Mouse (Mus musculus) B cell, adult 2 months (primary cell): Measurements from ENCODE around the gene Ifitm5.
A peak's percentile ranks its signal among the peaks of the same experiment; 100 is the strongest.

ENCODE experiments used
- DNase-seq, 2 experiments: peaks; one replicate each; pipeline ENCODE4 v3.0.0; 2022

Ifitm5 gene

DNA sequence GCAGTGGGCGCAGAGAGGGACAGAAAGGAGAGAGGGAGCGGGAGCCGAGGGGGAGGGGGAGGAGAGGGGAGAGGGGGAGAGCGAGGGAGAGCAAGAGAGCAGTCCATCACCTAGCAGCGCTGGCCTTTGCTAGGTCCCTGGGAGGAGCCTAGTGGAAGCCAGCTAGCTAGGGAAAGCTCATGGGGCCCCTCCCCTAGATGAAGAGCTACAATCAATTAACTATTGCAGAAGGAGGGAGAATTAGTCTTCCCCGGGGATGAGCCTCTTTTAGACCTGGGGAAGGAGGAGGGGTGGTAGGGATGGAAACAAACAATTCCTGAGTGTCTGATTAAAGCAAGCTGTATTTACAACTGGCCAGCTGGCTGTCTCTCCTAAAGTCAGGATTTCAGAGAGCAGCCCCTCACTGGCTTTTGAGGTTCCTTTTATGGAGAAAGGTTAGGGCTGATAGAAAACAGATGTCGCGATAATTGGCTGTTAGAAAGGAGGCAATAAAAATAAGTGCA, 10.4 kb downstream of the Ifitm5 start:
- DNase-seq, result no peak

DNA sequence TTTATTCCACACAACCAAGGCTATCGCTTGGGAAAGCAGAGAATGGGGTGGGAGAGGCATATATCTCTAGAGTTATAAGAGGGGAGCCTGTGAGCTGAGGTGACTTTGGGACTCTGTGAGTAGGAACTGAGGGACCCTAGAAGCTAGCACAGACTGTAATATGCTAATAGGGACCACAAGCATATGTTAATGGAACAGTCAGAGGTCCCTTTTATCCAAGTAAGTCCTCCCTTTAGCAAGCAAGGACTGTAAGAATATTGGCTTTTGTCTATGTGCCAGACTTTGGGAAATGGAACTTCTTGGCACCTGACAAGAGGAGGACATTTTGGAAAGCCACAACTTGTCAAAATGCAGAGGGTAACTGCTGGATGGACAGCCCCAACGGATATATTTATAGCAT, 11.2 kb downstream of the Ifitm5 start:
- DNase-seq, result no peak

DNA sequence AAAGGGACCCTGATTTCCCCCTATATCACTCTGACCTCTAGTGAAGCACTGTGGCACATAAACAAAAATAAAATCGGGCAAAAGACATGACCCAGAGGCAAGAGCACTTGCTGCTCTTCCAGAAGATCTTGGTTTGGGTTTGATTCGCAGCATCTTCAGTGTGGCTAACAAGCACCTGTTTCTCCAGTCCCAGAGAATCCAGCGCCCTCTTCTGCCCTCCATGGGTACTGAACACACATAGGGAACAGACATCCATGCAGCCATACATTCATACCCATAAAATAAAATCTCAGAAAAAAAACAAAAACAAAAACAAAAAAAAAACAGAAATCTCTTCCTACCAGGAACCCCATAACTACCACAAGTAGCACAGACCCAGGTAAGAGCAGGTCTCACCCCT, 11.7 kb downstream of the Ifitm5 start:
- DNase-seq, result no peak

DNA sequence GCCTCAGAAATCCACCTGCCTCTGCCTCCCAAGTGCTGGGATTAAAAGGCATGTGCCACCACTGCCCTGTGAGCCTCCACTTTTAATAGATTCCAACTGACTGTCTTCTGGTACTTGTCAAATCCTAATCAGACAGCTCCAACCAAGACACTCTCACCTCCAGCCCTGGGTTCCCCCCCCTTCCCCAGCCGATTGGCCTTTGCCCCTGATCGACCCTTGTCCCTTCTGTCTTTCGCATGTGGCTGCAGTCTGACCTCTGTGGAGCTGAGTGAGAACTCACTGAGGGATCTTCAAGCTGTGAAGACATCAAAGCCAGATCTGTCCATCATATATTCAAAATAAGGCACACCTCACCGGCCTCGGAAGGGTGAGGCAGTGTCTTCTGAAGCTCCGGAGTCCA, 22.9 kb downstream of the Ifitm5 start:
- no peak for DNase-seq

DNA sequence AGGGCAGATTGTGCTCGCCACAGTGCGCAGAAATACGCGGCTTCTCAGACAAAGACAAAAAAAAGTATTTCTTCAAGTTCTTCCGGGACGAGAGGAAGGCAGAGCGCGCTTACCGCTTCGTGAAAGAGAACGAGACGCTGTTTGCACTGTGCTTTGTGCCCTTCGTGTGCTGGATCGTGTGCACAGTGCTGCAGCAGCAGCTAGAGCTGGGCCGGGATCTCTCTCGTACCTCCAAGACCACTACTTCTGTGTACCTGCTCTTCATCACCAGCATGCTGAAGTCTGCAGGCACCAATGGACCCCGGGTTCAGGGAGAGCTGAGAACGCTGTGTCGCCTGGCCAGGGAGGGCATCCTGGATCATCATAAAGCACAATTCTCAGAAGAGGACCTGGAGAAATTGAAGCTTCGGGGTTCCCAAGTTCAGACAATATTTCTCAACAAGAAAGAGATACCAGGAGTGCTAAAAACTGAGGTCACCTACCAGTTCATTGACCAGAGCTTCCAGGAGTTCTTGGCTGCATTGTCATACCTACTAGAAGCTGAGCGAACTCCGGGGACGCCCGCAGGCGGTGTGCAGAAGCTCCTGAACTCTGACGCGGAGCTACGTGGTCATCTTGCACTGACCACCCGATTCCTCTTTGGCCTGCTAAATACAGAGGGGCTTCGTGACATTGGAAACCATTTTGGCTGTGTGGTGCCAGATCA, 26.9 kb downstream of the Ifitm5 start:
- DNase-seq, result no peak

DNA sequence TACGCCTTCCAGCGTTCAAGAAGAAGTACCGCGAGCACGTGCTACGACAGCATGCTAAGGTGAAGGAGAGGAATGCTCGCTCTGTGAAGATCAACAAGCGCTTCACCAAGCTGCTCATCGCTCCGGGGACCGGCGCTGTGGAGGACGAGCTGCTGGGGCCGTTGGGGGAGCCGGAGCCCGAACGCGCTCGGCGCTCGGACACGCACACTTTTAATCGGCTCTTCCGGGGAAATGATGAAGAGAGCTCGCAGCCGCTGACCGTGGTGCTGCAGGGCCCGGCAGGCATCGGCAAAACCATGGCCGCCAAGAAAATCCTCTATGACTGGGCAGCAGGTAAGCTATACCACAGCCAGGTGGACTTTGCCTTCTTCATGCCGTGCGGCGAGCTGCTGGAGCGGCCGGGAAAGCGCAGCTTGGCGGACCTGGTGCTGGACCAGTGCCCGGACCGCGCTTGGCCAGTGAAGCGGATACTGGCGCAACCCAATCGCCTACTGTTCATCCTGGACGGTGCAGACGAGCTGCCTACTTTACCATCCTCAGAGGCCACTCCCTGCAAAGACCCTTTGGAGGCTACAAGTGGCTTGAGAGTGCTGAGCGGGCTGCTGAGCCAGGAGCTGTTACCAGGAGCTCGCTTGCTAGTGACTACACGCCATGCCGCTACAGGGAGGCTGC, 27.6 kb downstream of the Ifitm5 start:
- DNase-seq, result peak in 1 of 2 experiments; percentile 31

DNA sequence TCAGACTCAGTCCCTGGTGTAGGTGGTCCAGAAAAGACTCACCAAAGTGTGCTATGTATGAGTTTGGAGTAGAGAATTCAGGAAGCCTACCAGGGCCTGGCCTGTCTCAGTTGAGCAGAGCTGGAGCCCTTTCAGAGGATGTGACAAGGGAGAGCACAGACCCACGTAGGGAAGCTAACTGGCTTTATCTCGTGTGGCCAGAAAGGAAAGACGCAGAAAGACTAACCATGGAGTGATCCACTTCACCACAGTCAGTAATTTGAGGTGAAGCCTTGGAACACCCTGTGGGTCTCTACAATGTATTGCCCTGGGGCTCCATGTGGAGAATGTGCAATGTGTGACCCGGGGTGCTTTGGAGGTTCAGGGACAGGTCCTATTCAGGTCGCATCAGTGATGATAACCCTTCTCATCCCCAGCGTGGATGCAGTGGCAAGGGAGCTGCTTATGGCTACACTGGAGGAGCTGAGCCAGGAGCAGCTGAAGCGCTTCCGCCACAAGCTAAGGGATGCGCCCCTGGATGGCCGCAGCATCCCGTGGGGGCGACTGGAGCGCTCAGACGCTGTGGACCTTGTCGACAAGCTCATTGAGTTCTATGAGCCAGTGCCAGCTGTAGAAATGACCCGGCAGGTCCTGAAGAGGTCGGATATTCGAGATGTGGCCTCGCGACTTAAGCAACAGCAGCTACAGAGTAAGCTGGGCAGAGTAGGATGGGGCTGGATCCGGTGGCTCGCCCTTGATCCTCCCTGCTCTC, 28.7 kb downstream of the Ifitm5 start:
- no peak for DNase-seq

DNA sequence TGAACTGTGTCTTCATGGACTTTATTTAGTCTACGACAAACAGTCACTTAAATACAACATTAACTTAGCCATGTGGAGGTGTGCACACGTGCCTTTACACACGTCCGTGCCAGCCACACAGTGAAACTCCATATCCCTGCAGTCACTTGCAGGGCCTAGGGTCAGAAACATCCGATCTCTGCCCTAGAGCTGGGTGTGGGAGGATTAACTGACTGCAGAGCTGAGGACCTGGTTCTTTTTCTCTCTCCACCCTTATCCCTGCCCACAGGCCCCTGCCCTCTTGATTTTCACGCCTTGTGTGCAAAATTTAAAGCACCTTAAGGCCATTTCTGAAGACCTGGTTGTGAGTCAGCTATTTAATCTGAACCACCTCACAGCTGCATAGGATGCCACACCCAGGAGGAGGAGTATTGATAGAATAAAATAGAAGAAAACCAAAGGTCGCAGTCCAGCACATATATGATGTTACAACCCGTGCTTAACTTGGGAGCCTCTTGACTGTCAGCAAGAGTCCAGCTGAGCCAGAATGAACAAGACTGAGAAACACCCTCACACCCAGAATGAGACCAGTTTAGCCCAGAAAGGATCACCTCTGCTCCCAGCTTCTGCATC, 29.6 kb downstream of the Ifitm5 start, which contains the start of gene Nlrp6:
TSS of gene Nlrp6 (plus strand) at position 485 of the 612 bp plus-strand sequence.
- no peak for DNase-seq

DNA sequence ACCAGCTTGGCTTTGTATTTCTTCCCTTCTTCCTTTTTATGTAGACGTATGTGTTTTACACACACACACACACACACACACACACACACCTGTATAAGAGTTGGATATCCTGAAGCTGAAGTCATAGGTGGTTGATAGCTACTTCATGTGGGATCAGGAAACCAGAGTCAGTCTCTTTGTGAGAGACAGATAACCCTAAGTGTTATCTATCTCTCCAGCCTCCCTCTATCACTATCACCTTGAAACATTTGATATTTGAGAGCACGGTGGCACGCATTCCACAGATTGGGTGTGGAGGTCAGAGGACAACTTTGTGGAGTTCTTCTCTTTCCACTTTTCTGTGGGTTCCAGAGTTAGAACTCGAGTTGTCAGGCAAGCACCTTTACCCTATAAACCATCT, 30.2 kb downstream of the Ifitm5 start:
- DNase-seq, result no peak

DNA sequence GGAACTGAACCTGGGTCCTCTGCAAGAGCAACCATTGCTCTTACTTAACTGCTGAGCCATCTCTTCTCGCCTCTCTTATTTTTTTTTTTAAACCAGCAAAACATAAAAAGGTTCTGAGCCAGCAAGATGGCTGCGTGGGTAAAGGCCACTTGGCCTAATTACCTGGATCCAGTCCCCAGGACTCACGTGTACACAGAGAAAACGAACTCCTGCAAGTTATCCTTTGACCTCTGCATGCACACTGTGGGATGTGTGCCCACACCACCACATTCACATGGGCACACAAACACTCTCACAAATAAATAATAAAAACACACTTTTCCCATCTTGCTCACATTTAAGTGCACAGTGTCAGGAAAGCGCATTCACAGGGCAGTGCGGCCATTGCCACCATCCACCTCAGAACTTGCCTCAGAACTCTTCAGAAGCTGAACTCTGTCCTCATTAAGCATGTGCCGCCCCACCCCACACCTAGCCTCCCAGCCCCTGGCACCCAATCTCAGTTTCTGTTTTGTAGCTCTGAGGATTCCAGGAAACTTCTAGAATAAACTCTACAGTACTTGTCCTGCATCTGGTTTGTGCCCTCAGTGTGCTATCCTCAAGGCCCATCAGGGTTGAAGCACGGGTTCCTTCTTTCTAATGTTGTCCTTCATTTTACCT, 35.9 kb downstream of the Ifitm5 start:
- DNase-seq, result no peak

DNA sequence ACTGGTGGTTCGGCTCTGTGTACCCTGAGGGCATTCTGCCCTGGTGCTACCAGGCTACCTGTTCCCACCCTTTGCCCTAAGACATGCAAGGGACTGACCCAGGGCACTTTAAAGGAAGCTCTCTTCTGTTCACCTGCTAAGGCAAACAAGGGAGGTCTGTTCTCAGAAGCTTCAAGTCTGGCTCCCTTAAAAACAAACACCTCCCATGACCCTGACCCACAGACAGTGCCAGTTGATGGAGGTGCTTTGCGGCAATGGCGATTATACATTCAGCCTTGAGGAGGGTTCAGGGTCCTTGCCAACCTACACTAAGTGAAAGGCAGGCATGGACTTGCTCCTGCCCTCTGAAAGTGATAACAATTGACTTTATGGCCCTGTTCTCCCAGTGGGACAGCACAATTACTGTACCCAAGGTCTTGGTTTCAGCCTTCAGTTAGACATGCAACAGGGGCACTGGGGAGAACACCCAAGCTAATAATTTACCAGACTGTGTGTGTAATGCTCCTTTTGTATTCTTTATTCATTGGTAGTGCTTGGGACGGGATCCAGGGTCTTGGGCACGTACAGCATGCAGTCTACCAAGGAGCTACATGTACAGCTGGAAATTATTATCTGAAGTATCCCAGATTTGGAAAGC, 37.1 kb downstream of the Ifitm5 start:
- DNase-seq, result no peak

DNA sequence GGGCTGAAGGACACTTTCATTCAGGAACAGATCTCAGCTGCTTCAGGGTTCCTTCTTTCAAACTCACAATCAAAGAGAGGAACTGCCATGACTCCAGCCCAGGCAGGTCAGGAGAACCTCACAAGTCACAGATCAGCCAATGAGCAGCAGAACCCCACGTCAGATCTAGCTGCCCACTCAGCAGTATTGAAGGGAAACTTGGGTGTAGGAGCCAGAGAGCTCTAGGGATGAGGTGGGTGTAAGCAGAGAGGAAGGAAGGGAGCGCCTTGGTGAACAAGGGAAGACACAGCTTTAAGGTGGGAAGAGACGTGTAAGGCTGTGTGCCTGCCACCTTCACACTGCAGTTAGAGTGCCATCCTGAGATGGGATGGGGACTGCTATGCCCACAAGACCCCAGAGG, 37.8 kb downstream of the Ifitm5 start:
- no peak for DNase-seq

DNA sequence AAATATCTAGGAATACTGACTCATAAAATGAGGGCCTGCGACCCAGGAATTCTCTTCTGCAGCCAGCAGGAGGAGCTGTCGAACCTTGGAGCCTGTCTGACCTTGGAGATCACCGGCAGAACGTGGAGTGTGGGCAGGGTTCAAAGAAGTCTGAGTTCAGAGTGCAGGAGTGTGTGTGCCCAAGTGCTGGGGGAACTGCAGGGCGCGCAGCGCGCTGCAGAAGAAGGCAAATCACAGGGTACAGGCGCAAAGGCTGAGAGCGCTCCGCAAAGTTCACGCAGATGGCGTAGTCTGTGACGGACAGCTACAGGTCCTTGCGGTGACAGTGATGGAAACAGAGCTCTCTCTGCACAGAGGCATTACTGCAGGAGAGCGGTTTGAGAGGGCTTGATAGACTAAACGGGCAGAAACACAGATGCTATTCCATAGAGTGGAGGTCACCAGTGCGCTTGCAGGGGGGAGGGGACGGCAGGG, 41.4 kb downstream of the Ifitm5 start:
- peak; percentile 73 to 76 for DNase-seq

DNA sequence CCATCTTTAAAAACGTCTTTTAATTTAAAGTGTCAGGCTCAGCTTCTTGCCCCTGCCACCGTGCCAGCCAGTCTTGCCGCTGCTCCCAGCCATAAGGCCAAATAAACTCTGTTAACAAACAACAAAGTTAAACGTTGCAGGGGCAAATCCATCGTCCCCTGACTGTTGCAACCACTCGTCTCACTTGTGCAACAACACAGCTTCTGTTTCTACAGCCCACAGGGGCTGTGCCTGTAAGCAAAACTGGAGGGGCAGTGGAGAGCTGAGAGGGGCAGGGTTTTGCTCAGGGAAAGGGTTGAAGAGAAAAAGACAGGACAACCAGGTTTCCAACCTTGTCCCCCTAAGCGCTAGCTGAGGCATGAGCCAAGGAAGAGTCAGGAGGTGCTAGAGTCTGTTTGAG, 41.9 kb downstream of the Ifitm5 start:
- DNase-seq, result no peak

DNA sequence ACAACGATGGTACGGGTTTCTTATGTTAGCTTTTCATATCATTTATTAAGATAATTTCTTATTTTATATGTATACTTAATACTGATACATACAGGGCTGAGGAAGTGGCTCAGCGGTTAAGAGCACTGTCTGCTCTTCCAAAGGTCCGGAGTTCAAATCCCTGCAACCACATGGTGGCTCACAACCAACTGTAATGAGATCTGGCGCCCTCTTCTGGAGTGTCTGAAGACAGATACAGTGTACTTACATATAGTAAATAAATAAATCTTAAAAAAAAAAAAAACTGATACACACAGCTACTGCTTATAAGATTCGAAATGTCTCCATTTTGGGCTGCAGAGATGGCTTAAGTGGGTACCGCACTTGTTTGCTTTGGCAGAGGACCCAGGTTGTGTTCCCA, 42.4 kb downstream of the Ifitm5 start:
- DNase-seq, result peak; percentile 21 to 28

DNA sequence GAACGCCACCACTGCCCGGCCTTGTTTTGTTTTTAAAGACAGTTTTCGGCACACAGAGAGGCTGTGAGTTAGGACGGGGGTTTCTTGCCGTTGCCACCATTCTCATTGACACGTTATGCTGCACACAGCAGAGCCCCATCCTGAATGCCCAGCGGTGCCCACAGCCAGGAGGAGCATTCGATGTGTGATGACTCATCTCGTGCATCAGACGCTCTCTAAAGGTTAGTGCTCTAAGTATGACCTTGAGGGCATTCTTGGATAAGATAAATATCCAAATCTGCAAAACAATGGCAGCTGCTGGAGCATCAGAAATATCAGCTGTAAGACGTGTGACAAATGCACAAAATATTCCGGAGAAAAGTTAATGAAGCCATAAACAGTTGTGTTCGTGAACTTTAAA, 43.0 kb downstream of the Ifitm5 start:
- DNase-seq, result no peak

DNA sequence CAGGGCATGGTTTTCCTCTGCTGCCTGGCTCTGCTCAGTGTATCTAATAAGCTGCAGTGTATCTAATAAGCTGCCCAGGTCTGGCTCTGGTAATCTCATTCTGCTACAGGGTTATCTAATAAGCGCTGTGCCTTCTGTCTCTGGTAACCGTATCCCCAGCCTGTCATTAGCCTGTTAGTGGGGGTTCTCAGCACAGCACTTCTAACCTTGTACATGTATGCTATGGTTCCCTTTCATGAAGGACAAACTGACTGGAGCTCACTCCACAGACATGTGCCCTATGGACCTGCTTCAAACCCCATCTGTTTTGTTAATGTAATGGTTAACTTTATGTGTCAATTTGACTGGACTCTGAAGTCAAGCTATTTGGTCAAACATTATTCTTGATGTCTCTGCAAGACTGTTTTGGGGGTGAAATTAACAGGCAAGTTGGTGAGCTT, 44.4 kb downstream of the Ifitm5 start:
- no peak for DNase-seq

DNA sequence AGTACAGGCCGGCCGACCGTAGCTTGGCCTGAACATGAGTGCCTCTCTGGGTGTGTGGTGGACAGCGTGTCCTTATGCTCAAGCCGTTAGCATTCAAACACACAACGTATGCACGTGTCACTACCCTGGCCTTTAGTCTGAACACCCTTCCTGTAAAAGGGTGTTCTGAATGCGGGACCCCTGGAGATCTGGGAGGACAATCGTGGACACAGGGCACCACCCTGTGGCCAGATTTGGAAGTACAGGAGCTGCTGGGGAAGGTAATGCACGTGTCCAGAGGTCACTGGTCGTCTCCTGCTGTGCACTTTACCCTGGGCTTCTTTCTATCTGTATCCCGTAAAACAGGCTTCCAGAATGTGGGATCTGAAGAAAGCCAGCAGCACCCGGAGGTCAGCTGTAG, 46.9 kb downstream of the Ifitm5 start:
- peak; percentile 87 to 88 for DNase-seq

DNA sequence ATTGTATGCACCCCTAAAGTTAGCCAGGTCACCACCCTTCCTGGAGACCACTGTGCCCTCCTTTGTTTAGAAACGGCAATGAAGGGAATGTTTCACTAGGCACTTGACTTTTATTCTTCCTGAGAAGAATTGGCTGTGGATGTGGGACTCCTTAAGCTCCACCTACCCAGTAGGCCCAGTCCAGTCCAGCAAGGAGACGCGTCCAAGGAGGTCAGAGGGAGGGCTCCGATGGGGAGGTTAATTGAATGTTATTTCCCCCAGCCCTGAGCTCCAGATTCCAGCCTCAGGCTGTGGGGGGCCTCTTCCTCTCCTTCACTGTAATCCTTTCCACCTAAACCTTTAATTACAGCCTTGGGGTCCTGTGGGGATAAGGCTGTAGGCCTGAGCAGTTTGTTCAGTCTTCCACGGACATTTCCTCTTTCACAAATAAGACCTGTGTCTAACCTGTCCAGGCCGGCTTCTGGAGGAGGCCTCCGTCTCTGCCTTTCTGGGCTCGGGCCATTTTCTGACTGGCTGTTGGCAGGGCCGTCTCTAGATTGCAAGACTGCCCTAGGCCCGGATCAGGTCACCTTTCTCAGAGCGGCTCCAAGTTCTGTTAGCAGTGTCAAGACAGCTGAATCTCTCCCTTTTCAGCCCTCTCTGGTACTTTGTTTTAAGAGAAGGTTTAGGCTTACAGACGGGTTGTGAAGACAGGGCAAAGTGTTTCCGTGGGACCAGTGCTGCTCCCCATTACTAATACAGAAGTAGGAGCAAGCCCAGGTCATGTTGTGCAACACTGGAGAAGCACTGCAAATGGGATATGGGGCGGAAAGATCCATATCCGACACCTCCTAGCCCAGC, 47.8 kb downstream of the Ifitm5 start:
- no peak for DNase-seq

DNA sequence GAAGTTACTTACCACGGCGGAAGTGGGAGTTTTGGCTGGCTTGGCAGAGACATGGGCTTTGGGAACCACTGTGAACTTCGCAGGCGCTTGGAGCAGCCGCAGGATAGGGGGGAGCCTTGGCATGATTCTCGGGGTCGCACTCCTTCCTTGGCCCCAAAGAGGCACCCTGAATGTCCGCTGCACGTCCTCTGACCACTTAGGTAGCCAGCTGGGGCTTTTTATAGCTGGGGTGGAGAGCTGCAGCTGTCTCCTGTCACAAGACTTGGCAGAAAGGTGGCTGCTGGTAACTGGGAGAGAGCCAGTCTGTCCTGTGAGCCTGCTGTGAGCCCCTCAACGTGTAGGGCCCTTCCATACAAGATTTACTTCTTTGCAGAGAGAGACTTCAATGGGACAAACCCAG, 49.9 kb downstream of the Ifitm5 start, which contains the start of gene Cox8b:
TSS of gene Cox8b (minus strand) at position 227 of the 400 bp plus-strand sequence.
- no peak for DNase-seq

DNA sequence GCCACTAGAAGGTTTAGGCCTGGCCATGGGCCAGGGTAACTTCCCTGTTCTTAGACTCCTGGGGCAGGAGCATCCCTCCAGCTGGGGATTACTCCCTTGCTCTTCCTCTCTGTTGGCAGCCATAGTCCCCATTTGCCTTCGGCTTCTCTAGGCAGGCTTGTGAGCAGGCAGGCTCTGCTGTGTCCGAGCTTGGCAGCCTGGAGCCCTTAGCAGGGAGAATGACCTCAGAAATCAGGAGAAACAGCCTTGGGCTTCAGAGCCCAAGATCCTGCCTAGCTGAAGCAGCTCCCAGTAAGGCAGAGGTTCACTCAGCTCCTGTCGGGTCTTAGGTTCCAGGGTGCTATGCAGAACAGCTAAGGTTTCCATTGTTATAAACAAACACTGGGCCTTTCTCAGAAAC, 51.0 kb downstream of the Ifitm5 start:
- DNase-seq, result no peak
